Mouse (Mus musculus): ENCODE measurements around the gene D430042O09Rik. TPM values are rescaled to one million over a fixed set of nuclear protein-coding genes. Genes with fewer than 3 reads are reported as not detected.
A peak's percentile ranks its signal among the peaks of the same experiment; 100 is the strongest.

Gene D430042O09Rik
- polyA plus RNA-seq, 1 experiment, result 18.4 TPM

DNA sequence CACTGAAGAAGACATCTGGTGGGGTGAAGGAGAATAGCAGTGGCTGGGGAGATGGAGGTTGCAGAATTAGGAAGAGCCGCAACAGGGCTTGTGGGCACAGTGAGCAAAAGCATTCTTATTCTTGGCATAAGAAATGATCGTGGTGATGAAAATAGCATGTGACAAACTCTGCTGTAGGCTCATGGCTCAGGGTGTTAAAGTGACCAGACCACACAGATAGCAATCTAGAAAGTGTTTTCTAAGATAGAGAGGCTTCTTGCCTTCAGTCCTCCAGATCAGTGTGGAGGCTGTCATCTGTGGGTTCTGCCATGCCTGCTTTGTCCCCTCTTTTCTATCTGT lies 139.8 kb downstream of the D430042O09Rik start:
- TF ChIP-seq CTCF (IDR thresholded peaks at IDR 0.05; ENCODE audit: borderline replicate concordance, extremely low read depth, insufficient read depth, insufficient read length), result no peak
- TF ChIP-seq POLR2A (IDR thresholded peaks at IDR 0.05; ENCODE audit: borderline replicate concordance, extremely low read depth, insufficient read depth, insufficient read length, poor library complexity, severe bottlenecking), result no peak
- no peak for DNase-seq (ENCODE audit: low read depth)

DNA sequence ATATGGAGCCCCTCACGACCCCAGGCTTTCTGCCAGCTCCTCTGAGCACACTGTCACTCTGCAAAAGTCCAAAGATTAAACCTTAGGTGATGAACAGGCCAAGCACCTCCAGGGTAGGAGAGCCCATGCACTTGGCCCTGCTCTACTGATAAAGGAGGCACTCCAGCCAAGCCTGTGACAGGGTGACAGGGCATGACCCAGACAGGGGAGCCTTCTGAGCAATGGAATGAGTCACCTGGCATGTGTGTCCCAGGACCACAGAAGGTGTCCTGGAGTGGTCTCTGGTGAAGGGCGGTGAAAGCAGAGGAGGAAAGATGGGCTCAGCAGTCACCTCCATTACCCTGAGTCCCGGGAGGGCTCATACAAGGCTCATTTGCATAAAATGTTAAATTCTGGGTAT lies 151.9 kb downstream of the D430042O09Rik start:
- TF ChIP-seq CTCF (IDR thresholded peaks at IDR 0.05; ENCODE audit: borderline replicate concordance, extremely low read depth, insufficient read depth, insufficient read length) (no peak), POLR2A (IDR thresholded peaks at IDR 0.05; ENCODE audit: borderline replicate concordance, extremely low read depth, insufficient read depth, insufficient read length, poor library complexity, severe bottlenecking) (no peak)
- DNase-seq (ENCODE audit: low read depth), result no peak

DNA sequence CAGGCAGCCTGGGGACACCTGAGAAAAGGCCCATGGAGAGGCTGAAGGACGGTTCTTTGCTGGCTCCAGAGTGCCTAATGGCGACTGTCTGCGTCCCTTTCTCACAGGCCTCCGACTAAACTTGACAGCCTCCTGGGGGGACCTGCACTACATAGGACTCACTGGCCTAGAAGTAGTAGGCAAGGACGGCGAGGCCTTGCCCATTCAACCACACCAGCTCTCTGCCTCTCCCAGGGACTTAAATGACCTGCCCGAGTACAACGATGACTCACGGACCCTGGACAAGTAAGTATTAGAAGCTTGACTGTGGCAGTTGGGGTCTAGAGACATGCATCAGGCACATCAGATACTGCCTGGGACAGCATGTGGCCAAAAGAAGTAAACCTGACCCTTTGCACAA lies 152.7 kb downstream of the D430042O09Rik start:
- DNase-seq (ENCODE audit: low read depth), result no peak
- TF ChIP-seq POLR2A (IDR thresholded peaks at IDR 0.05; ENCODE audit: borderline replicate concordance, extremely low read depth, insufficient read depth, insufficient read length, poor library complexity, severe bottlenecking), result no peak

DNA sequence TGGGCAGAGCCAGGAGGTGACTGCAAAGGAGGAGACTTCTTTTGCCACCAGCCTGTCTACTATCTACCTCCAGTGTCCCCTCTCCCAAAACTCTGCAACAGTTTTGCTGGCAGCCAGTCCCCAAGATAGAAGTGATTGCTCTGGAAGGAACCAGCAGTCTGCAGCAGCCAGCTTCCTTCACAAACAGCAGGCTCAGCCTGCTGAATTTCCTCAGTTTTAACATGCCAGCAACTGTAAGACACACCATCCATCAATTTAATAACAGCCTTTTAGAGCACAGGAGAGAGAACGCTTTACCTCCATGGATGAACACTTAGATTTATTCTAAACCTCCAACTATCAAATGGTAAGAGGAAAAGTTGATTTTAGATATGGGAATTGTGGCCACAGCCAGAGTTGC lies 156.3 kb downstream of the D430042O09Rik start:
- TF ChIP-seq CTCF (IDR thresholded peaks at IDR 0.05; ENCODE audit: borderline replicate concordance, extremely low read depth, insufficient read depth, insufficient read length) (no peak), POLR2A (IDR thresholded peaks at IDR 0.05; ENCODE audit: borderline replicate concordance, extremely low read depth, insufficient read depth, insufficient read length, poor library complexity, severe bottlenecking) (no peak)
- DNase-seq (ENCODE audit: low read depth), result no peak

DNA sequence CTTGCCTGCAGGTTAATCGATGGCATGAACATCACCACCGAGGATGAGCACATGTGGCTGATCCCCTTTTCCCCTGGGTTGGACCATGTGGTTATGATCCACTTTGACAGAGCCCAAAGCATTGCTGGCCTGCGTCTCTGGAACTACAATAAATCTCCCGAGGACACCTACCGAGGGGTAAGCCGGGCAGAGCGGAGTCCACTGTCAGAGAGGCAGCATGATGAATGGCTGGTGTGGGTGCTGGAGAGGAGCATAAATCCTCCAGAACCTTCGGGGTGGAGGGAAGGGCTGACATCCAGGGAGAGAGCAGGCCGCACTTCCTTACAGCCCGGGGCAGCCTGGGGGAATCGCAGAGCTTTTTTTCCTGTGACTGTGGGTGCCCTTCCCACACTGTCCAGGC lies 157.5 kb downstream of the D430042O09Rik start:
- TF ChIP-seq POLR2A (IDR thresholded peaks at IDR 0.05; ENCODE audit: borderline replicate concordance, extremely low read depth, insufficient read depth, insufficient read length, poor library complexity, severe bottlenecking), result no peak
- TF ChIP-seq CTCF (IDR thresholded peaks at IDR 0.05; ENCODE audit: borderline replicate concordance, extremely low read depth, insufficient read depth, insufficient read length), result no peak
- no peak for DNase-seq (ENCODE audit: low read depth)

DNA sequence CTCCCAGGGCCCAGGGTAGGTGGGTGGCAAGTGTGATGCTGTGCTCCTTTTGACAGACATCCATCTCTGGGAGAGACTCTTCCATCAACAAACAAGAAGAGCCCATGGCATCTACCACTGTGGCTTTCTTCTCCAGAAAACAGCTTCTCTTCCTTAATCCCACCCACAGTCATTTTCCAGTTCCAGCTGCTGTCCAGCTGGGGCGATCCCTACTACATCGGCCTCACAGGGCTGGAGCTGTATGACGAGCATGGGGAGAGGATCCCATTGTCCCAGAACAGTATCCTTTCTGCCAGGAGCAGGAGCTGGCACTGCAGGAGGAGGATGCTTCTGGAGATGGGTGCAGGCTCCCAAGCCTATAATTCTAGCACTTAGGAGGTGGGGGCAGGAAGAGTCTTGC lies 160.9 kb downstream of the D430042O09Rik start:
- TF ChIP-seq CTCF (IDR thresholded peaks at IDR 0.05; ENCODE audit: borderline replicate concordance, extremely low read depth, insufficient read depth, insufficient read length) (no peak), POLR2A (IDR thresholded peaks at IDR 0.05; ENCODE audit: borderline replicate concordance, extremely low read depth, insufficient read depth, insufficient read length, poor library complexity, severe bottlenecking) (no peak)
- no peak for DNase-seq (ENCODE audit: low read depth)

DNA sequence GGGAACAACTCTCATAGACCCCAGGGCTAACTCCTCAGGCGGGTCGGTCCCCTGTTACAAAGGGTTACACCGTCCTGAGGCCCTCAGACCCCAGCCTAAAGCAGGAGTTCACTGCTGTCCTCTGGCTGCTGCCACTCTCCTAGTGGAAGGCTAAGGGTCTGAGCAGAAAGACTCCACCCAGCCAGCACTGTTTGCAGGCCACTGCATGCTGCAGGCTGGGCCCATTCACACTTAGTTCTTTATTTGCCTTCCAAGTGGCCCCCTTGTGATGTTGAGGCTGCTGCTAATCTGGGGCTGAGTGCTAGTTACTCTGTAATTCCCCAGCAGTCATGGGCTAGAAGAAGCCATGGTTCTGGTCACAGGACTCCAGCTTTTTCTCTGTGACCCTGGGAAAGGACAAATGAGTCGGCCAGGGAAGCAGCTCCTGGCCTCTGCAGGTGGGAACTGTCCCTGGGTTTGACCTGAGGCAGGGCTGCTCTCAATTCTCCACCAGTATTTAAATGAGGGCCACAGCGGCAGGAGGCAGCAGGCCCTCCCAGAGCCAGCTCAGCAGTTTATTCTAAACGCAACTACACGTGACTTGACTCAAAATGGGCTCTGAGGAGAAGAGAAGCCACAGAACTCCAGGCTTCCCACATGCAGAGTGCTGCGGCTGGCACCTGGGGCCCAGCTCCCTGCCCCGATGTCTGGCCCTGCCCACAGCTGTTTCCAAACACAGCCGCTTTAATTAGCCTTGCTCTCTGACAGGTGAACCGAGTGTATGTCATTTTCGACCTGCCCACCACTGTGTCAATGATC lies 163.9 kb downstream of the D430042O09Rik start:
- TF ChIP-seq CTCF (IDR thresholded peaks at IDR 0.05; ENCODE audit: borderline replicate concordance, extremely low read depth, insufficient read depth, insufficient read length) (no peak), POLR2A (IDR thresholded peaks at IDR 0.05; ENCODE audit: borderline replicate concordance, extremely low read depth, insufficient read depth, insufficient read length, poor library complexity, severe bottlenecking) (no peak)
- peak; percentile 88 for DNase-seq (ENCODE audit: low read depth)

DNA sequence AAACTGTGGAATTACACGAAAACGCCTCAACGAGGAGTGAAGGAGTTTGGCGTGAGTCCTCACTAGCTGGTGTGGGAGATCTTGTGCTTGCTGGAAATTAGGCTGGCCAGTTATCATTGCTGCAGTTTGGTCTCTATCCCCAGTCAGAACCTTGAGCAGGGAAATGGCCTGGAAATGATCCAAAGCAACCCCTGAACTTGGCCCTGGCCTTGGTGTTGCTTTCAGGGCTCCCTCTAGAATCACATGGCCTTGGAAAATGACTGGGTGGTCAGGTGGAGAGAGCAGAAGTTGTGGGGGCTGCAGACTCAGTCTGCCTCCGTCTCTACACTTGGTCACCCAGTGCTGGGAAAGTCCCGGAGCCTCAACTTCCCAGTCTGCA lies 164.5 kb downstream of the D430042O09Rik start:
- no peak for TF ChIP-seq CTCF (IDR thresholded peaks at IDR 0.05; ENCODE audit: borderline replicate concordance, extremely low read depth, insufficient read depth, insufficient read length)
- no peak for TF ChIP-seq POLR2A (IDR thresholded peaks at IDR 0.05; ENCODE audit: borderline replicate concordance, extremely low read depth, insufficient read depth, insufficient read length, poor library complexity, severe bottlenecking)

DNA sequence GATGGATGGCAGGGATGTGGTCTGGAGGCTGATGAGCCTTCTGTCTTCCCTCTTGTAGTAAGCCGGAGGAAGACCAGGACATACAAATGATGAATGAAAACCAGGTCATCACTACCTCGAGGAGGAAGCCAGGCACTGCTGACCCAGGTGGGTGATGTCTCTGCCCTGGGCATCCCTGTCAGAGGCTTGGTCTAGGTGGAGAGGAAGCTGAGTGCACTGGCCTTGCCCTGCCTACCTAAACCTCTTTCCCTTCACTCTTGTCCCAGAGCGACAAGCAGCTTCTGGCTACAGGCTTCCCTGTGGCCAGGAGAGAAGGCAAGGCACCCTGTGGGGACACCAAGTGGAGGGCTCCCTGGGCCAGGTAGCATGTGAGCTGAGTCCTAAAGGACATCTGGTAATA lies 165.2 kb downstream of the D430042O09Rik start:
- no peak for TF ChIP-seq CTCF (IDR thresholded peaks at IDR 0.05; ENCODE audit: borderline replicate concordance, extremely low read depth, insufficient read depth, insufficient read length)
- no peak for TF ChIP-seq POLR2A (IDR thresholded peaks at IDR 0.05; ENCODE audit: borderline replicate concordance, extremely low read depth, insufficient read depth, insufficient read length, poor library complexity, severe bottlenecking)
- no peak for DNase-seq (ENCODE audit: low read depth)

More for the DNA sequence above, 164.5 kb downstream of the D430042O09Rik start:
- no peak for DNase-seq (ENCODE audit: low read depth)

DNA sequence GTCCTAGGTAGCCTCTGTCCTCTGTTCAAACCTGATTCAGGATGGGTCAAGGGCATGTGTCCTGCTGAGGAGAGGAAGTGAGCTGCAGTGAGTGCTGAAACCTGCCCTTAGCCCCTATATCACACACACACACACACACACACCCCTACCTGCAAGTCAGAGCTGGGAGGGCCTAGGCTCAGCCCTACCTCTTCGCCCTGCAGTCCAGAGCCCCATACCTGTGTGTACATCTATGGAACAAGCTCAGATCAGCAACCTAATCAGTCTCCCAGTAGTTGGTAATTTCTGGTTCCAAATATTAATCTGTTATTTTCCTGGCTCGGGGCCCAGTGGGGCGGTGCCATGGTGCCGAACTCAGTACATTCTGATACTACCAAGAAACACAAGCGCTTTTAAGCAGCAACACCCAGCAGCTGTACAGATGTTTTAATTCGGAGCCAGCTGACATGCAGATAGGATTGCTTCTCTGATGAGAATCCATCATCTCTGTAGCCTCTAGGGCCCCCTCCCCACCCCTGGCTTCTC lies 166.3 kb downstream of the D430042O09Rik start:
- no peak for DNase-seq (ENCODE audit: low read depth)

DNA sequence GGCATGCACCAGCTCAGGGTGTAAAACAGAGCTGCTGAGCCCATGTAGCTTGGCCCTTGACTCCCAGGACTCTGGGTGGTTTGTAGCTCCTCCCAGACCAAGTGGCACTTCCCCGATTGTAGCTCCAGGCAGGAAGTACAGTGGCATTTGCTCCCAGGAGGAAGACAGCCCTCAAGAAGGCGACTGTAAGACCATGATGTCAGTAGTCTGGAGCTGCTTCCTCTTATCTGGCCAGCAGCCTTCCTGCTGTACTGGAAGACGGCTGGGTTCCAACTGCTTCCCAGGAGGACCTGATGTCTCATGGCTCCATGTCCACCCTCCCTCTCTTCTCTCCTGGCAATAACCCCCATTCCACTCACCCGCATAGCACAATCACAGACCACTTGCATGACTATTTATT lies 170.4 kb downstream of the D430042O09Rik start:
- TF ChIP-seq POLR2A (IDR thresholded peaks at IDR 0.05; ENCODE audit: borderline replicate concordance, extremely low read depth, insufficient read depth, insufficient read length, poor library complexity, severe bottlenecking) (no peak), CTCF (IDR thresholded peaks at IDR 0.05; ENCODE audit: borderline replicate concordance, extremely low read depth, insufficient read depth, insufficient read length) (no peak)
- no peak for DNase-seq (ENCODE audit: low read depth)

More for the DNA sequence above, 166.3 kb downstream of the D430042O09Rik start:
- TF ChIP-seq POLR2A (IDR thresholded peaks at IDR 0.05; ENCODE audit: borderline replicate concordance, extremely low read depth, insufficient read depth, insufficient read length, poor library complexity, severe bottlenecking) (no peak), CTCF (IDR thresholded peaks at IDR 0.05; ENCODE audit: borderline replicate concordance, extremely low read depth, insufficient read depth, insufficient read length) (no peak)

DNA sequence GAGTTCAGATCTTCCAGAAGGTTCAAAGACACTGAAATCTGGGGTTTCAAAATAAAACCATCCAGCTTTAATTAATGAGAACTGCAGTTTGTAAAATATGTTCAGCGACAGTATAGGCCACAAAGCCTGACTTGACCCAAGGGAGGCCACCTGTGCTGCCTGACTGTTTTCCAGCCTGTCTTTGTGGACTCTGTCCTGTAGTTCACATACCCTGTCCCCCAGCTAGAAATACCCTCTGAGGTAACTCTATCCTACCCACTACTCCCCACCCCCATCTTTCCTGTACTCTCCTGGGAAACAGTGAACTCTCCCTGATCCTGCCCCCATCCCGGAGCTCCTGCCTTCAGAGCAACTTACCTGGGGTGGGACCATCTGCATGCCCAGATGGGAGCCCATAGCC lies 175.5 kb downstream of the D430042O09Rik start:
- no peak for DNase-seq (ENCODE audit: low read depth)
- TF ChIP-seq CTCF (IDR thresholded peaks at IDR 0.05; ENCODE audit: borderline replicate concordance, extremely low read depth, insufficient read depth, insufficient read length) (no peak), POLR2A (IDR thresholded peaks at IDR 0.05; ENCODE audit: borderline replicate concordance, extremely low read depth, insufficient read depth, insufficient read length, poor library complexity, severe bottlenecking) (no peak)

Data from brain, embryonic 14.5 days (tissue).